Mouse (Mus musculus): ENCODE data around the gene Col9a2. TPM values are rescaled to one million over a fixed set of nuclear protein-coding genes. Genes with fewer than 3 reads are reported as not detected.
"Not testable (repeated sequence)": the region's sequence is repeated elsewhere in the genome, so short reads cannot be mapped to it uniquely, and the experiment has no call there.

Gene Col9a2
- polyA plus RNA-seq, 1 experiment from 2014 or later = 1.4 TPM

DNA sequence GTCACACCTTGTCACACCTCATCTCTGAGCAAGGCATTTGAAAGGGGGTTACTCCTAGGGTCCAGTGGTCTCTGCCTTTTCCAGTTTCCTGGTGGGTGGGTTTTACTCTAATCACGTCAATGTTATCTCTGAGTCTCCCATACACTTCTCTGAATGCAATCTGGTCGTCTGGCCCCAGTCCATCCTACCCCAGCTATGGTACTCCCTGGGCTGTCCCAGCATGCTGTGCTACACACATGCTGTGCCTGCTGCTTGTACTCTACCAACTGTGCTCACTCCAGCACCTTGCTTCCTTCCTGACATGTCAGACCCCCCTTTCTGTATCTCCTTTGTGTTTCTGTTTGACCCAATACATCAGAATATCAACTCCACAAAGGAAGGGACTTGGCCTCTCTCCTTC is 17.8 kb downstream of the Col9a2 start:
- 70% methylated on average over 2 of the region's 2 CpGs for WGBS
- H3K9me3 ChIP-seq = no peaks in the 10 kb centered on the region

DNA sequence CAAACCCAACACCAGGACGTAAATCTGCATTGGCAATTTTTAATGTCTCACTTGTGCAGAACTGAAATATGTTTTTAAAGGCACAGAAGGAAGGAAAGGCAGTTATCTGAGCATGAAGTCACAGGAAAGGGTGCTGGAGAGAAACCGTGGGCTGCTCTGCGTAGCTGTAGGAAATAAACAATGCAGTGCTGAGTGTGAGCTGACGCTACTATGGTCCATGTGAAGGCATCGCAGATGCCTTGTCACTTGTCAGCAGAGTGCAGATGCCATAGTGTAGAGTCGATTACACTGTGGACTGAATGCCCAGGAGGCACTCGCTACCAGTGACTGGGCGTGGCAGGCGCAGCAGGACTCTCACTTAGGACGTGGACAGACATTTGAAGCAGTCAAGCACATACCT is 20.0 kb downstream of the Col9a2 start:
- peaks cover 44% of the 10 kb centered on the region for H3K36me3 ChIP-seq (replicated peaks)
- not testable (repeated sequence) for H3K4me3 ChIP-seq; H3K4me1 ChIP-seq; H3K9me3 ChIP-seq; DNase-seq (ENCODE audit: extremely low spot score, low spot score); H3K27me3 ChIP-seq (ENCODE audit: poor library complexity, severe bottlenecking); H3K27ac ChIP-seq
- 94% methylated on average over 10 of the region's 10 CpGs for WGBS

More for the DNA sequence above, 17.8 kb downstream of the Col9a2 start:
- DNase-seq (ENCODE audit: extremely low spot score, low spot score) = no peak
- H3K27ac ChIP-seq = no peak overlapping the region
- peaks cover 27% of the 10 kb centered on the region for H3K27me3 ChIP-seq (ENCODE audit: poor library complexity, severe bottlenecking)
- no peak overlapping the region for H3K4me3 ChIP-seq
- H3K36me3 ChIP-seq (replicated peaks) = peaks cover 30% of the 10 kb centered on the region
- peaks cover 12% of the 10 kb centered on the region for H3K4me1 ChIP-seq

DNA sequence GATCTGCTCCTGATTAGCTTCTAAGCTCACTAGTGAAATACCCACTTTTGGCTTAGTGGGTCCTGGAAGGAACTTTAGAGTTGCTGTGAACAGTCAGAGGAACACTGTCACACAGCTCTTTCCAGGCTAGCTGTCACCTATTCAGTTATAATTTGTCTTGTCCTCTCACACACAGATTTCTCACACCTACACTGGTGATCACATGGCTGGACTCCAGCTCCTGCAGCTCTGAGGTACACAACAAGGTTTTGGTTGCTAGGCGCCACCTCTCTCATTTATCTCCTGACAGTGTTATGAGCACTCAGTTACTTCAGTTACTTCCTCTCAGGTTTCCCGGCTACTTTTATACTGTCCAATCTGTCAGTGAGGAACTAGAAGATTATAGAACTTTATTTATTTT is 26.2 kb downstream of the Col9a2 start:
- 92% methylated on average over 2 of the region's 2 CpGs for WGBS
- Histone ChIP-seq H3K9me3 (no peaks in the 10 kb centered on the region), H3K27ac (no peak overlapping the region), H3K36me3 (replicated peaks) (peaks cover 79% of the 10 kb centered on the region), H3K4me3 (no peak overlapping the region), H3K4me1 (no peaks in the 10 kb centered on the region), H3K27me3 (ENCODE audit: poor library complexity, severe bottlenecking) (no peaks in the 10 kb centered on the region)
- no peak for DNase-seq (ENCODE audit: extremely low spot score, low spot score)

DNA sequence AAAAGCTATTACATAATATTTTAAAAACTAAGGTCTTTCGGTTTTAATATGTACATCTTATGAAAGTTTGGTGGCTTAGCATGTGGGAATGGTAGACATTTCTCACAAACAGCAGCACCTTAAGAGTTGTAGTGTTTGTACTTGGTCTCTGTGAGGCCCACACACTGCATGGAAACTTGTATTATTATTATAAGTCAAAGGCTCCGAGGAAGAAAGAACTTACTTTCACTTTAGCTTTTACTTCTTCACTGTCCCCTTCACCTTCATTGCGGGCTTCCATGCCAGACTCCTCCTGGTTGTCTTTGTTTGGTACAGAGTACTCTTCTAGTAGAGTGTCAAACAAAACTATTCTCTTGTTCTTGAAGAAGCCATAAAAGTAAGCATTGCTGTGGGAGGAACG is 35.1 kb downstream of the Col9a2 start:
- no peak overlapping the region for H3K4me3 ChIP-seq
- no peaks in the 10 kb centered on the region for H3K4me1 ChIP-seq
- H3K36me3 ChIP-seq (replicated peaks) = peaks cover 85% of the 10 kb centered on the region
- no peaks in the 10 kb centered on the region for H3K9me3 ChIP-seq
- H3K27ac ChIP-seq = no peak overlapping the region
- DNase-seq (ENCODE audit: extremely low spot score, low spot score) = no peak
- 89% methylated on average over 4 of the region's 4 CpGs for WGBS
- no peaks in the 10 kb centered on the region for H3K27me3 ChIP-seq (ENCODE audit: poor library complexity, severe bottlenecking)

DNA sequence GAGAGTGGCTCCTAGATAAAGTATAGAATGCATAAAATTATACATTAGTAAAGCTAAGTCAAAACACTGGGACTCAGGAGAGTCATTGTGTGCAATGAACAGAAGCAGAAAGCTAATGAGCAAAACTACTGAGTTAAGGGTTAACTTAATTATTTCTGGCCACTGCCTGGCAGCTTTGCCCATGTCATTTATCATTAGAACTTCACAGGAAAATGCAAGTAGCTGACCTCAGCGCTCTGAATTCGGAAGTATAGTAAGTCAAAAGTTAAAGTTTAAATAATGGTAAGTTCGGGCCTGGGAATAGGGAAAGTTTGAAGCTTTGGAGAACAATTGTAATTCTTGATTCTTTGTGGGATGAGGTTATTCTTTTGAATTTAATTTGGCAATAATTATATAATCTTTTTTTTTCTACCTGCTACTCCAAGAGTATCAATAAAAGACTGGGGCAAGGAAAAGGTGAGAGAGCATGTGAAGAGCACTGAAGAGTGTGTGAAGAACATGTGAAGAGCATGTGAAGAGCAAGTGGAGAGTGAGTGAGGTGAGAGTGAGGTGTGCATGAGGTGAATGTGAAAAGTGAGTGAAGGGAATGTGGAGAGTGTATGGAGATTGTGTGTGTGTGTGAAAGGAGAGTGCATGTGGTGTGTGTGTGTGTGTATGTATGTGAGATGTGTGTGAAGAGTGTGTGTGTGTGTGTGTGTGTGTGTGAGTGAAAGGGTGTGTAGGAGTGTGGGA is 38.9 kb downstream of the Col9a2 start:
- no peaks in the 10 kb centered on the region for H3K27me3 ChIP-seq (ENCODE audit: poor library complexity, severe bottlenecking)
- no peak for DNase-seq (ENCODE audit: extremely low spot score, low spot score)
- H3K36me3 ChIP-seq (replicated peaks) = peaks cover 95% of the 10 kb centered on the region
- H3K9me3 ChIP-seq = no peaks in the 10 kb centered on the region
- H3K27ac ChIP-seq = no peak overlapping the region
- 84% methylated on average over 3 of the region's 3 CpGs for WGBS
- no peaks in the 10 kb centered on the region for H3K4me1 ChIP-seq
- H3K4me3 ChIP-seq = no peak overlapping the region

DNA sequence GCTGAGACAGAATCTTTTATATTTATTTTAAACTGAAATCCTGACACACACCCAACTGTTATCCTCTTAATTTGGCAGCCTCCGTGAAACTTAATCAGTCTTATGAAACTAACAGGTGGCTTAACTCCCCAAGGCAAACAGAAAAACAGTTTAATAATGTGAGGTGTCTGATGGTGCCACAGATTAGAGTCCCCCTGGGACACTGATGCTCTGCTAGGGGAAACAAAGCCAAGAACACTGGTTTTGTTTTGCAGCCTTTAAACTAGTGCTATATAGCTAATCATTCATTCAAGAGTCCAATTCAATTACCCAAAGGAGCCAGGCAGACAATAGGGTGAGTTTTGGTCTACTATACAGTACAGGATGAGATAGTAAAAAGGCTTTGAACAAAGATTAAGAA is 41.2 kb downstream of the Col9a2 start:
- Histone ChIP-seq H3K36me3 (replicated peaks) (peaks cover 99% of the 10 kb centered on the region), H3K4me3 (no peak overlapping the region), H3K4me1 (no peaks in the 10 kb centered on the region), H3K27me3 (ENCODE audit: poor library complexity, severe bottlenecking) (no peaks in the 10 kb centered on the region), H3K27ac (no peak overlapping the region), H3K9me3 (no peaks in the 10 kb centered on the region)
- DNase-seq (ENCODE audit: extremely low spot score, low spot score) = no peak
- 91% methylated on average over 1 of the region's 1 CpGs for WGBS

DNA sequence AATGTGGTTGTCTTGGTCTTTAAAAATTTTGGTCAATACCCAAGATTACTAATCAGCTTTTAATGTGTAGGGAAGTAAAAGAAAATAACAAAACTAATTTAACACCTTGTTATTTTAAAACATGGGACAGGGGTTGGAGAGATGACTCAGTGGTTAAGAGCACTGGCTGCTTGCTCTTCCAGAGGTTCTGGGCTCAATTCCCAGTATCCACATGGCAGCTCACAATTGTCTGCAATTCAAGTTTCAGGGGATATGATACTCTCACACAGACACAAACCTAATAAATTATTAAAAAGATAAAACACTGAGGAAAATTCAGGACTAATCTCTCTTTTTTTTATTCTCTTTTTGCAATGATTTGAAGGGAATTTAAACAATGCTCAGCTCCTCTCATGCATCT is 45.3 kb downstream of the Col9a2 start:
- Histone ChIP-seq H3K4me3 (no peak overlapping the region), H3K27me3 (ENCODE audit: poor library complexity, severe bottlenecking) (no peaks in the 10 kb centered on the region), H3K4me1 (no peaks in the 10 kb centered on the region), H3K27ac (no peak overlapping the region), H3K36me3 (replicated peaks) (peaks cover 90% of the 10 kb centered on the region), H3K9me3 (no peaks in the 10 kb centered on the region)
- DNase-seq (ENCODE audit: extremely low spot score, low spot score) = no peak

DNA sequence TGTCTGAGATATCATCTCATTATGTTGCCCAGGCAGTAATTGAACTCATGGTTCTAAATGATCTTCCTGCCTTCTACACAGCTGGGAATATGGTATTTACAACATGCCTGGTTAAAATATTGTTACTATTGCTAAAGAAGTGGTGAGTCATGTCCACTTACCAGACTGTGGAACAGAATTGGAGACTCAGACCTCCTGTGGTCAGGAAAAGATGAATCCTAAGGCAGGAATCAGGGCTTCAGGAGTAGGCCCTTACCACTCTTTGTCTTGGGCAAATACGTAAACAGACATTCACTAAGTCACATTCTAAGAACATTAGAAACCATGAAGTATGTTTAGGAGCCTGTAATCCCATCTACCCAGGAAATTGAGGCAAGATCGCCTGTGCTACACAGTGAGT is 49.5 kb downstream of the Col9a2 start:
- WGBS = 93% methylated on average over 2 of the region's 2 CpGs
- DNase-seq (ENCODE audit: extremely low spot score, low spot score) = no peak
- Histone ChIP-seq H3K27me3 (ENCODE audit: poor library complexity, severe bottlenecking) (no peaks in the 10 kb centered on the region), H3K27ac (no peak overlapping the region), H3K36me3 (replicated peaks) (peaks cover 84% of the 10 kb centered on the region), H3K4me3 (no peak overlapping the region), H3K9me3 (no peaks in the 10 kb centered on the region), H3K4me1 (no peaks in the 10 kb centered on the region)

DNA sequence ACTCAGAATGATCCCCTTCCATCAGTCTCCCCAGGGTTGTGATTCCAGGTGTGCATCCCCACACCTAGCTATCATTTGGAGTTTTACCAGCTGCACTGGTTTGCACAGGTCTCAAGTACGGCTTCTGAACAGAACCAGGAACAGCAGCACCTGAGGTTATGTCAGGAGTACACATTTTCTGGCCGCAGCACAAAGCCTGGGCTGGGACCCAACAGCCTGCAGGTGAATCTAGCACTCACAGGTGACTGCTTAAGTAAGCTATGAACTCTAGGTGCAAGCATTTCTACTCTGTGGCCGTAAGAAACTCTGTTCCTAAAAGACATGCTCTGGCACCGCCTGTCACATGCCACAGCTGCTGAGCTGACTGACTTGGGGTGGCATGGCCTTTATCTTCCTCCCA is 51.0 kb downstream of the Col9a2 start:
- Histone ChIP-seq H3K27me3 (ENCODE audit: poor library complexity, severe bottlenecking) (no peaks in the 10 kb centered on the region), H3K27ac (no peak overlapping the region), H3K4me3 (no peak overlapping the region), H3K4me1 (no peaks in the 10 kb centered on the region), H3K36me3 (replicated peaks) (peaks cover 85% of the 10 kb centered on the region), H3K9me3 (no peaks in the 10 kb centered on the region)
- no peak for DNase-seq (ENCODE audit: extremely low spot score, low spot score)
- 88% methylated on average over 4 of the region's 4 CpGs for WGBS

DNA sequence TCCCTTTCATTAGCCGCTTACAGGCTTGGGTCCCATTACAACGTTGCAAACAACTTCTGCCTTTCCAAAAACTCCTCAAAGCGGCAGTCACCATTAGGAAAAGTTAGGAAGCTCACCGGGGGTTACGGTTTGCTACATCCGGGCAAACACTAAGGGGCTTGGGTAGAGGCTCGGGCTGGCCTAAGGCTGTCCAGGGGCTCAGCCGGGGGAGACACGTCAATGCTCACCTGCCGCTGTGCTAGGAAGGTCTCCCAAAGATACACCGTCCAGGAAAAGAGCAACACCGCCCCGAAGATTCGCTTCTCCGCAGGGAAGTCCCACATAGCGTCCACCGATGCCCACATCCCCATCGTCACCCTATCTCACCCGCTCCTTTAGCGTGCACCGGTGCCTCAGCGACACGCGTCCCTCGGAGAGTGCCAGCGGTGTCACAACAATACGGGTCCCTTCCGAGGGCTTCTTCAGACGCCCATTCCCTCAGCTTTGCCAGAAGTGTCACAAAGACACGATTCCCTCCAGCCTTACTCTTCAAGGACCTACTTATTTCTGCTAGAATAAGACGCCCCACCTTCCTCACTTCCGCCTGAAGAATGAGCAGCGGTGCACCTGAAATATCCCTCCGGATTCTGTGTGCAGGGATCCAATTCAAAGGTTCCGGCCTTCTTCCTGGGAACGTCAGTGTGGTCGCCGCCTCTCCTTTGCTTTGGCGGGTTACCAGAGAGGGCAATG is 58.6 kb downstream of the Col9a2 start, which contains the start of gene Zmpste24:
Gene Zmpste24 (minus strand): TSS at position 592 of the 729 bp plus-strand sequence.
- peak; percentile 88 for DNase-seq (ENCODE audit: extremely low spot score, low spot score)
- Histone ChIP-seq H3K4me3 (peak within 1 kb of the TSS; percentile 88), H3K36me3 (replicated peaks) (peaks cover 30% of the 10 kb centered on the region), H3K27ac (peak within 1 kb of the TSS; percentile 84), H3K9me3 (no peaks in the 10 kb centered on the region), H3K4me1 (peaks cover 18% of the 10 kb centered on the region), H3K27me3 (ENCODE audit: poor library complexity, severe bottlenecking) (no peaks in the 10 kb centered on the region)
- WGBS = under 1% methylated on average over 39 of the region's 39 CpGs

DNA sequence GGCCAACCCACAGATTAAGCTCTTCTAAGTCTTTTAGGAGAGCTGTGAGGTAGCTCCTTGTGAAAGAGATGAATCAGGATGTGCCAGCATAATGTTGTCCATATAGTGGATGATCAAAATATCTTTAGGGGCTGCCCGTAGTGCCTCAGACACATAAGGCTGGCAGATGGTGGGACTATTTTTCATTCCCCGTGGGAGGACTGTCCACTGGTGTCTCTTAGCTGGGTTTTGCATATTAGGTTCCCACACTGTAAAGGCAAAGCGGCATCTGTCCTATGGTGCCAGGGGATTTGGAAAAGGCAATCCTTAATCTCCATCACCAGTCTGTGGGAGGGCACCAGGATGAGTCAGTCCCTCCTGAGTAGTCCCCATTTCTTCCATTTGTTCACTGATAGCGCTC is 64.1 kb downstream of the Col9a2 start:
- DNase-seq (ENCODE audit: extremely low spot score, low spot score) = no peak
- 86% methylated on average over 4 of the region's 4 CpGs for WGBS
- H3K27me3 ChIP-seq (ENCODE audit: poor library complexity, severe bottlenecking) = no peaks in the 10 kb centered on the region
- H3K36me3 ChIP-seq (replicated peaks) = no peaks in the 10 kb centered on the region
- no peaks in the 10 kb centered on the region for H3K9me3 ChIP-seq
- no peak overlapping the region for H3K4me3 ChIP-seq
- H3K4me1 ChIP-seq = peaks cover 3% of the 10 kb centered on the region
- no peak overlapping the region for H3K27ac ChIP-seq

All from forebrain, embryonic 10.5 days (tissue).